Mouse (Mus musculus) adrenal gland (tissue): ENCODE data around the gene Gsta4.
"Not testable (repeated sequence)": the region's sequence is repeated elsewhere in the genome, so short reads cannot be mapped to it uniquely, and the experiment has no call there.

Source experiments
- intact Hi-C: fragments of 180-260 bp; cut with DNase I; formaldehyde crosslinking; loops from one replicate; pipeline ENCODE4 v1.15.1; 2025

Gene Gsta4

GRCm38 (mm10) chr9:78225304-78225703 is 42.7 kb downstream of the Gsta4 start:
- intact Hi-C loops = no loop called here

- intact Hi-C loops = no loop called here
Observed at GRCm38 (mm10) chr9:78228122-78228521, 45.5 kb downstream of the Gsta4 start.

- intact Hi-C loops = not testable (repeated sequence)
Observed at GRCm38 (mm10) chr9:78229658-78230057, 47.1 kb downstream of the Gsta4 start.

- intact Hi-C loops = not testable (repeated sequence)
Observed at GRCm38 (mm10) chr9:78230461-78230860, 47.9 kb downstream of the Gsta4 start, which contains the start of gene Gsta1. TSS of gene Gsta1 (plus strand) at chr9:78230656.

GRCm38 (mm10) chr9:78233121-78233695 is 50.6 kb downstream of the Gsta4 start:
- intact Hi-C loops = not testable (repeated sequence)

GRCm38 (mm10) chr9:78255683-78256470 is 73.3 kb downstream of the Gsta4 start:
- intact Hi-C loops = not testable (repeated sequence)

GRCm38 (mm10) chr9:78256914-78257313 is 74.3 kb downstream of the Gsta4 start, which contains the start of gene Gm3776:
TSS of gene Gm3776 (plus strand) at chr9:78257129.
- intact Hi-C loops = not testable (repeated sequence)
